Mouse (Mus musculus) mouse trophoblast stem cell (cell line): Measurements from ENCODE around the gene Ankrd33b.

Experiments used
- in situ Hi-C, 2 experiments: fragments of 300-500 bp; cut with MseI, MboI; formaldehyde crosslinking; loops; 2 replicates in 1 of 2; 3 replicates in 1 of 2; pipeline ENCODE4 v1.15.1; 2025

Gene Ankrd33b

GRCm38 (mm10) chr15:31269558-31269957 lies 98.0 kb downstream of the Ankrd33b start:
- in situ Hi-C loops = loop anchor here (10.0 kb wide), 1 partner anchor 345 kb away; no protein-coding TSS in a partner anchor

DNA sequence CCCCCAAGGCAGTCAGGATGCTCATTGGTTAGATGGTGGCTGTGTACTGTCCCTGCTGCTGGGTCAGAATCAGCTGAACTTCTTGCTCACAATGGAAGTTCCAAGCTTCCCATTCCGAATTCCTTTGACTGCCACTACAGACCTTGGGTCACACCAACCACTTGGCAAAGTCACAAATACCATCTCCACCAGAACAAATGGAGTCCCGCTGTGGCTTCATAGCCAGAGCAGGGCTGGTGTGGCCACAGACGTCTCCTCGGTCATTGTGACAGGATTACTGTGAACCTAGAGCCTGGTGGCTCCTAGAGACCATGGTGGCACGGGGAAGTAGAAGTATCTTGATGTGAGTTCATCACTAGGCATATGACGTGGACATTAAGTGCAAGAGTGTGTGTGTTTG lies 99.4 kb downstream of the Ankrd33b start:
- in situ Hi-C loops = loop anchor here (10.0 kb wide), 1 partner anchor 343 kb away; no protein-coding TSS in a partner anchor

DNA sequence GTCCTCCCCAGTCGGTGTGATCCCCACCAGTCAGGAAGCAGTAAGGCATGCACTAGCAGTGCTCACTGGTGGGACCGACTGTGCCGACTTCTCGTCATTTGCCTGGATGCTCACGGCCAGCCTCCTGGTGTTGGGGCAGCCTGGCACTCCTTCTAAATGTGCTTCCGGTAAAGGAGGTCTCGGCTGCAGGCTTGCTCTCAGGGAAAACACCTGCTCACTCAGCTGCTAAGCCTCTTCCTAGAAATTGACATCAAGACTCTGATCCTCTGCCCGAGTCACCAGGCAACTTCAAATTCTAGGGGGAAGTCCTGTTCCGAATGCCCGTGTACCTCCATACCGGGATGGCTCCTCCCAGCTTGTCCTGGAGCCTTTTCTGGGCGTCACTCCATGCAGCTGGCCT lies 101.7 kb downstream of the Ankrd33b start:
- in situ Hi-C loops = loop anchor here (10.0 kb wide), 1 partner anchor 341 kb away; no protein-coding TSS in a partner anchor

DNA sequence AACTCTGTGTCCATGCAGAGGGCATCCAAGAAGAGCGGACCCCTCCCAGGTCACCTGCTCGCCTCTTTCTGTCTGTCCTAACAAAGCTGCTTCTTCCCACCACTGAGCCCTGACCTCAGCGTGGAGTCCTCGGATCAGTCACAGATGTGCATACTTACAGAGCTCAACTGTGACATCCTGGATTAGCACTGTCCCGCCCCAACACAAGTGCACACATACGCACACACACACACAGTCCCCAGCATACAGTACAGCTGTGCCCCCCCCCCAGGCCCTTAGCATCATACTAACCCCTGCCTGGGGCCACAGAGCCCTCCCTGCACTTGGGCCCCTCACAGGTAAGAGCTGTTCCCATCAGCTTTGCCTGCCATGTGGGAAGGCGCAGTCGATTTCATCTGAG lies 102.1 kb downstream of the Ankrd33b start:
- in situ Hi-C loops = loop anchor here (10.0 kb wide), 1 partner anchor 341 kb away; no protein-coding TSS in a partner anchor

DNA sequence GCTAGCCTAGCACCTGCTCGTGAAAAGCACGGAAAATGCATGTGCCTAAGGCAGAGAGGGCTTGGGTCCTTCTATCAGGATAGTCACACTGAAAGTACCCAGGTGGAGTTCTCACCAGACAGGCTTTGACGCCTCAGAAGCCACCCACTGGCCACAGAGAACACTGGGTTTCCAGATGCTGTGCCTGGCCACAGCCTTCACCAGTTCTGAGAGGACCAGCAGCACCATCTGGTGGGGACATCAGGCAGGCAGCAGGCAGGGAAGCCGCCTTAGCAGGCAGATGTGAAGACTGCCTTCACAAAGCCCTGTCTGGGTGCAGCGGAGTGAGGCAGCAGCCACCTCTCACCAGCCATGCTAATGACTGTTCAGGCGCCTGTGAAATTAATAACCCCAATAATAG lies 102.7 kb downstream of the Ankrd33b start:
- in situ Hi-C loops = loop anchor here (10.0 kb wide), 1 partner anchor 340 kb away; no protein-coding TSS in a partner anchor

- in situ Hi-C loops = loop anchor here (10.0 kb wide), 1 partner anchor 338 kb away; no protein-coding TSS in a partner anchor
Observed at GRCm38 (mm10) chr15:31262361-31262760, 105.2 kb downstream of the Ankrd33b start.

DNA sequence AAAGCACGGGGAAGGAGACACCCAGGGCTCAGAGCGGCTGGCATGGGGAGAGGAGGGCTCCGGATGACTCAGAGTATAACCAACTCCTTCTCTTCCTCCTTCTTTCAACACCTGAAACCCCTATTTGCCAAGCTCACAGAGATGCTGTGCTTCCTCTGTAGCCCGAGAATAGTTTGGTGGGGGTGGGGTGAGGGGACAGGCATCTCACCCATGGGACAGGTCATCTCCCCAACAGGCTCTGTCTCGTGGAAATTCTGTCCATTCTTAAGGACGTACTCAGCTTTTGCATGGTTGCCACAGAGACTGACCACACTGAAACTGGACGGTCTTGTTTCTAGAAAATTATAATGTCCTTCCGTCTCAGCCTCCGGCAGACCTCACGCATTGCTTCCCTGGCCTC lies 106.4 kb downstream of the Ankrd33b start:
- in situ Hi-C loops = loop anchor here (10.0 kb wide), 1 partner anchor 336 kb away; no protein-coding TSS in a partner anchor

DNA sequence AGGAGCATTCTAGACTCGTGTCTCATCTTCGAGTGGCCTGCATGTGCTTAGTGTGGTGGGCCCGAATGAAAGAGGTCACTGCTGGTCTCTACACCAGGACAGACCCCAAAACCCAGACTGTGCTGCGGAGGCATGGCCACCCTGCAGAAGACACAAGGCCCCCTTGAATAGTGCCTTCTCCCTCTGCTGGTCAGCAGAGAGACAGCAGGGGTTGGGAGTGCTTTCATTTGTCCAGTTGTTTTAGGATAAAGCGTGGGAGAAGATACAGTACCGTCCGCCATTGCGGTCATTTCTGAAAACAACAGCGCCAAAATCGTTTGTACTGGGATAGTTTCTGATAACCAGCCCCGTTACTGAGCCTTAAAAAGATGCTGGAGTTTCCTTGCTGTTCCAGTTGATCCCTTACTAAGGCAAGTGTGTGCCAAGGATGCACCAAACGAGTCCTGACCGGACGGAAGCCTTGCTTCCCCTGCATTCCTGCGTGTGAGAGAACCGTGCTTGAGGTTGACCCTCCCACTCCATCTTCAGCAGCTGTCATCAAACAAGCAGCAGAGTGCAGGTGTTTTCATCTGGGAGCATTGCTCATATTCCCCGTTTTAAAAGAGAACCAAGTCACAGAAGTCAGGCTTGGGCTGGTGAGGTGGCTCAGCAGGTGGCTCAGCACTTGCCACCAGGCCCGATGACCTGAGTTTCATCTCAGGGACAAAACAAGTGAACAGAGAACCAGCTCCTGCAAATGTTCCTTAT lies 108.7 kb downstream of the Ankrd33b start:
- in situ Hi-C loops = no loop called here

GRCm38 (mm10) chr15:31258029-31258692 lies 109.4 kb downstream of the Ankrd33b start:
- in situ Hi-C loops = no loop called here

GRCm38 (mm10) chr15:31257329-31257728 lies 110.2 kb downstream of the Ankrd33b start:
- in situ Hi-C loops = no loop called here

- in situ Hi-C loops = no loop called here
Observed at GRCm38 (mm10) chr15:31255762-31256161, 111.8 kb downstream of the Ankrd33b start.

GRCm38 (mm10) chr15:31254939-31255535 lies 112.5 kb downstream of the Ankrd33b start:
- in situ Hi-C loops = no loop called here

GRCm38 (mm10) chr15:31253963-31254362 lies 113.6 kb downstream of the Ankrd33b start:
- in situ Hi-C loops = no loop called here

GRCm38 (mm10) chr15:31253380-31253779 lies 114.1 kb downstream of the Ankrd33b start:
- in situ Hi-C loops = no loop called here

GRCm38 (mm10) chr15:31252590-31253311 lies 114.8 kb downstream of the Ankrd33b start:
- in situ Hi-C loops = no loop called here

DNA sequence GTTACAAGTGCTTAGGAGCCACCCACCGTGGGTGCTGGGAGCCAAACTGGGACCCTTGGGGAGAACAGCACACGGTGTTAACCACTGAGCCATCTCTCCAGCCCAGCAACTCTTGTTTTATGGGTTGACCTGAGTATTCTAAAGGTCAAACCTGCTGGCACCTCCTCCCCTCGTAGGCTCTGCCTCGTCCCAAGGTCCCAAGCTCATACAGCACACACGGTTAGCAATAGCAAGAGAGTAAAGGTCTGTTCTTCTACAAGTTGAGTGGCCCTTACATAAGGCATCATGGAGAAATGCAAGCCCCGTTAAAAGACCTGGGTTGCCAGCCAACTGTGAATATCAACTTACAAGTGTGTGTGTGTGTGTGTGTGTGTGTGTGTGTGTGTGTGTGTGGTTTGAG lies 116.3 kb downstream of the Ankrd33b start:
- in situ Hi-C loops = no loop called here

DNA sequence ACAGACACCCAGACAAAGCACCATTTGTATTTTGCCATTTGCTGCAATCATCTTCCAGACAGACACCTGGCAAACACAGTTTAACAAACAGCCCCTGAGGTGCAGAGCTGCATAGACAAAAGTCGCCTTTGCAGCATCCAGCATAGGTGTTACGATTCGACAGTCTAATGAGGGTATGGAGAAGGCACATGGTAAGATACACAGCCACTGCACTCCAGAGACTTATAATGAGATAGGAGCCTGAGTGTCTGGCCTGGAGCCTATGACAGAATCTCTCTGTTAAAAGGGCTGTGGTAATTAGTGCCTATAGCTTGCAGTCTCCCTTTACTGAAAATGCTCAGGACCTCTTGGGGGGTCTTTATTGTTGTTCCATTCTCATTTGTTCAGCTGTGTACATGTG lies 116.8 kb downstream of the Ankrd33b start:
- in situ Hi-C loops = no loop called here

DNA sequence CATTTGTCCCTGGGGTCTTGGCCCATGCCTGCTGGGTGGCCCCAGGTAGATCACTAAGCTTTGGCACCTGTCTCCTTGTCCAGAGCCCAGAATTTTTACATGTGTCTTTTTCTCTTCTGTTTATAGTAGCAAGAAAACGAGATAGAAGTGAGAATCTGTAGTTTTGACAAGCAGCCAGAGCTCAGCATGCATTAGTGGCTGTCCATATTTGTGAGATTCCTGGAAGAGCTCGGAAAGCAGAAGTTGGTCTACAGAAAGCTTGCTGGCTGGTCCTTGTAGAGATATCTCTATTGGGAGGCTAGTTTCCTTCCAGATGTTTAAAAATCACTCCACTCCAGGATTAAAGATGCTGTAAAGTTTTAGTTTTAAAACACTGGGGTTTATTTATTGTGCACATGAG lies 117.5 kb downstream of the Ankrd33b start:
- in situ Hi-C loops = no loop called here

GRCm38 (mm10) chr15:31248882-31249281 lies 118.6 kb downstream of the Ankrd33b start:
- in situ Hi-C loops = no loop called here

DNA sequence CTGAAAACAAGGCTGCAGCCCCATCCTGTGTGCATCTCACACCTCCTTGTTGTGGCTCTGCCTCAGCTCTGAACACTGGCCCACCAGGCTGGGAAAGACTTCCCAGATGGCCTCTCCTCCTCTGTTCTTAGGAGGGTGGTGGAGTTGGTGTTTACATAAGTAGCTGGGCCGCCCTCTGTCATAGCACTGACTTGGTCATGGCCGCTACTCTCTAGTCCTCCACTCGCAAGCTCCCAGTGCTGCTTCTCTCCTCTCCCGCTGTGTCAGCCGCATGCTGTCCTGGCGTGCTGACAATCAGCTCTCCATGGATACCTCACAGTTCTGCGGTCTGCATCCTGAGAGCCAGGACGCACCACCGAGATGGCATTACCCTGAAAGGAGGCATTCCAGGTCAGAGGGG lies 120.5 kb downstream of the Ankrd33b start:
- in situ Hi-C loops = no loop called here

- in situ Hi-C loops = no loop called here
Observed at GRCm38 (mm10) chr15:31245934-31246333, 121.6 kb downstream of the Ankrd33b start.
